ENCODE assay signal across 15 mouse cellular contexts in the genomic region with DNA sequence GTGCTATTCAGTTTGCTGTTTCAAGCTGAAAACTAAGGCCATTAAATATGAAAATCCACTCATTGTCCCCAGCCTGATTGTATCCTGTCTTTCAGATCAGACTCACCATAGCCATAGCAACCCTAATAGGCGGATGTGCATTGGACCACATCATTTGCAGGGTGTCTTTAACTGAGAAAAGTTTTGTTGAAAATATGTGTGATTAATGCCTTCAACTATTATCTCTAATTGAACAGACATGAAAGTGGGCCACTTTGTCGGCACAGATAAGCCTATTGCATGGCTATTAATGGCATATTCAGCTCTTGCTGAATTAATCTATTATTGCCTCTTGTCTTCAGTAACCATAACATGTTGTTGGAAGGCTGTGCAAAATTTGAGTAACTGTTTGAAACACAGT.
A peak's percentile ranks its signal among the peaks of the same experiment; 100 is the strongest.
DNase-seq lines count a peak whose midpoint lies in the region; ATAC-seq lines count a peak whose summit lies in the region.
"Had no signal": no experiment of that assay in that cellular context is flagged by ENCODE, and none has a peak within 500 bp of the region (broad histone marks: within the 10 kb centered on the region; RNA-seq: fewer than 3 reads in every experiment).

No protein-coding gene starts in this region.

- H3K27ac ChIP-seq in hindbrain, embryonic 12.5 days = no peak overlapping the region
- H3K27ac ChIP-seq in midbrain, embryonic 14.5 days (replicated peaks; ENCODE audit: low read depth, low read length) = no peak overlapping the region
- H3K27ac ChIP-seq in intestine, embryonic 15.5 days = no peak overlapping the region
- H3K27ac ChIP-seq: lung, embryonic 15.5 days; stomach, postnatal 0 days had no signal

- no peak overlapping the region for H3K4me2 ChIP-seq in hindbrain, embryonic 12.5 days (replicated peaks)
- H3K4me2 ChIP-seq in midbrain, embryonic 14.5 days (ENCODE audit: low read length) = no peak overlapping the region
- H3K4me2 ChIP-seq in intestine, embryonic 15.5 days (replicated peaks) = no peak overlapping the region
- H3K4me2 ChIP-seq: lung, embryonic 15.5 days had no signal

- H3K27me3 ChIP-seq in hindbrain, embryonic 12.5 days = no peaks in the 10 kb centered on the region
- no peaks in the 10 kb centered on the region for H3K27me3 ChIP-seq in midbrain, embryonic 14.5 days (ENCODE audit: control insufficient read depth, insufficient read depth, low read length)
- no peaks in the 10 kb centered on the region for H3K27me3 ChIP-seq in intestine, embryonic 15.5 days (replicated peaks)
- H3K27me3 ChIP-seq: lung, embryonic 15.5 days had no signal

- no peaks in the 10 kb centered on the region for H3K36me3 ChIP-seq in hindbrain, embryonic 12.5 days
- no peaks in the 10 kb centered on the region for H3K36me3 ChIP-seq in midbrain, embryonic 14.5 days (ENCODE audit: control insufficient read depth, insufficient read depth, low read length)
- H3K36me3 ChIP-seq in intestine, embryonic 15.5 days = no peaks in the 10 kb centered on the region
- H3K36me3 ChIP-seq: G1E; lung, embryonic 15.5 days had no signal

- no peak overlapping the region for H3K4me3 ChIP-seq in hindbrain, embryonic 12.5 days
- no peak overlapping the region for H3K4me3 ChIP-seq in midbrain, embryonic 14.5 days (replicated peaks; ENCODE audit: low read depth, low read length)
- H3K4me3 ChIP-seq in intestine, embryonic 15.5 days (replicated peaks) = no peak overlapping the region
- H3K4me3 ChIP-seq: lung, embryonic 15.5 days had no signal

- H3K9ac ChIP-seq in hindbrain, embryonic 12.5 days = no peak overlapping the region
- H3K9ac ChIP-seq in midbrain, embryonic 14.5 days (replicated peaks; ENCODE audit: low read length) = no peak overlapping the region
- no peak overlapping the region for H3K9ac ChIP-seq in intestine, embryonic 15.5 days
- H3K9ac ChIP-seq: lung, embryonic 15.5 days had no signal

- no peaks in the 10 kb centered on the region for H3K4me1 ChIP-seq in hindbrain, embryonic 12.5 days
- H3K4me1 ChIP-seq in midbrain, embryonic 14.5 days (ENCODE audit: control insufficient read depth, insufficient read depth, low read length) = peaks cover 6% of the 10 kb centered on the region; the same call in 1 of the 2 replicates
- H3K4me1 ChIP-seq in intestine, embryonic 15.5 days (replicated peaks) = no peaks in the 10 kb centered on the region
- H3K4me1 ChIP-seq: lung, embryonic 15.5 days had no signal

- peak; percentile 93 for ATAC-seq in hindbrain, embryonic 12.5 days (ENCODE audit: low FRiP score)
- peak; percentile 76 for ATAC-seq in midbrain, embryonic 14.5 days (ENCODE audit: low FRiP score, low TSS enrichment)
- no peak for ATAC-seq in intestine, embryonic 15.5 days

- WGBS in hindbrain, embryonic 12.5 days = 25% methylated on average over 2 of the region's 2 CpGs
- WGBS in midbrain, embryonic 14.5 days = 8% methylated on average over 2 of the region's 2 CpGs
- WGBS in intestine, embryonic 15.5 days = 69% methylated on average over 2 of the region's 2 CpGs

- DNase-seq in Muller cell, postnatal 12 days (ENCODE audit: inconsistent ontology term) = peak; percentile 94
- DNase-seq in embryo, embryonic 9.5 days (ENCODE audit: extremely low spot score) = peak; percentile 43
- DNase-seq in midbrain, embryonic 14.5 days = peak; percentile 56
- DNase-seq in layer of hippocampus, adult 9-11 months = no peak
- no peak for DNase-seq in frontal cortex, postnatal 36 days (ENCODE audit: low spot score in 2 of 2)
- DNase-seq in adrenal gland, postnatal 25 days = no peak
- DNase-seq: cerebellum, postnatal 25 days; gastrocnemius, postnatal 25 days; kidney, postnatal 25 days; thymus, postnatal 4 days had no signal

- H3K9me3 ChIP-seq in hindbrain, embryonic 12.5 days (replicated peaks) = no peaks in the 10 kb centered on the region
- H3K9me3 ChIP-seq in midbrain, embryonic 14.5 days (ENCODE audit: control insufficient read depth, low read length) = no peaks in the 10 kb centered on the region
- H3K9me3 ChIP-seq in intestine, embryonic 15.5 days = no peaks in the 10 kb centered on the region
- H3K9me3 ChIP-seq: G1E; lung, embryonic 15.5 days had no signal

Comparison
In these comparisons a context has a peak if more than half of its experiments do, and no peak if none do; other contexts are left out.
1. DNase-seq: peak in Muller cell, postnatal 12 days (single experiment), embryo, embryonic 9.5 days (single experiment) and midbrain, embryonic 14.5 days (single experiment); none in layer of hippocampus, adult 9-11 months (single experiment), frontal cortex, postnatal 36 days (0 of 2) and adrenal gland, postnatal 25 days (single experiment).